Comparison of ENCODE assay signal across 15 mouse cellular contexts in genomic region chr11:3587350-3587749, GRCm38 (mm10). TPM values are rescaled to one million over a fixed set of nuclear protein-coding genes. Genes with fewer than 3 reads are reported as not detected.
A peak's percentile ranks its signal among the peaks of the same experiment; 100 is the strongest.
DNase-seq lines count a peak whose midpoint lies in the region; TF ChIP-seq lines count a peak whose summit lies in the region.
"Had no signal": no experiment of that assay in that cellular context is flagged by ENCODE, and none has a peak within 500 bp of the region (broad histone marks: within the 10 kb centered on the region; RNA-seq: fewer than 3 reads in every experiment).

No protein-coding gene starts in this region.

- H3K36me3 ChIP-seq in myocyte (ENCODE audit: control insufficient read depth, insufficient read depth): no peaks in the 10 kb centered on the region
- H3K36me3 ChIP-seq: embryonic facial prominence, embryonic 12.5 days; forebrain, embryonic 12.5 days; liver, embryonic 15.5 days; midbrain, embryonic 10.5 days; neural tube, embryonic 12.5 days had no signal

- peak; percentile 67 for DNase-seq in kidney, postnatal 10 days
- no peak for DNase-seq in kidney, adult 18-20 months
- DNase-seq in retina, postnatal 1 day: peak; percentile 5
- no peak for DNase-seq in retina, embryonic 14.5 days (ENCODE audit: low spot score)
- DNase-seq in ZHBTc4 (ENCODE audit: low read depth, low spot score): peak; percentile 66
- no peak for DNase-seq in urinary bladder, postnatal 10 days (ENCODE audit: low spot score)
- DNase-seq: cerebellum, adult 9-11 months; gastrocnemius, adult 2 months; thymus, postnatal 4 days had no signal

- no peak overlapping the region for H3K4me3 ChIP-seq in myocyte
- H3K4me3 ChIP-seq: embryonic facial prominence, embryonic 12.5 days; forebrain, embryonic 12.5 days; gastrocnemius, adult 2 months; liver, embryonic 15.5 days; midbrain, embryonic 10.5 days; neural tube, embryonic 12.5 days had no signal

- no peaks in the 10 kb centered on the region for H3K27me3 ChIP-seq in myocyte (ENCODE audit: control insufficient read depth, insufficient read depth, insufficient read length)
- H3K27me3 ChIP-seq: embryonic facial prominence, embryonic 12.5 days; forebrain, embryonic 12.5 days; liver, embryonic 15.5 days; neural tube, embryonic 12.5 days had no signal

- H3K79me2 ChIP-seq in myocyte (ENCODE audit: control insufficient read depth, insufficient read depth): no peaks in the 10 kb centered on the region

- H3K4me2 ChIP-seq in myocyte (ENCODE audit: low read depth): peak overlapping the region; percentile 41
- H3K4me2 ChIP-seq: embryonic facial prominence, embryonic 12.5 days; forebrain, embryonic 12.5 days; liver, embryonic 15.5 days; neural tube, embryonic 12.5 days had no signal

- TF ChIP-seq POLR2A in myocyte (IDR thresholded peaks at IDR 0.05; ENCODE audit: insufficient read length, low read depth): no peak

- H3ac ChIP-seq in myocyte (ENCODE audit: control insufficient read depth, insufficient read length): no peak overlapping the region

TF ChIP-seq in myocyte, 11 proteins besides CTCF, POLR2A, EP300 and RAD21:
- TF ChIP-seq USF1 (IDR thresholded peaks at IDR 0.05; ENCODE audit: low read depth) (no peak), POLR2AphosphoS2 (IDR thresholded peaks at IDR 0.05; ENCODE audit: insufficient read length, low read depth) (no peak), MYOD1 (IDR thresholded peaks at IDR 0.05; ENCODE audit: control insufficient read depth in 1 of 3, insufficient read length in 2 of 3, low read depth in 2 of 3) (peak in 1 of 3 experiments; percentile 24), SRF (IDR thresholded peaks at IDR 0.05; ENCODE audit: control insufficient read depth, insufficient read length, low read depth) (no peak), MYOG (IDR thresholded peaks at IDR 0.05; ENCODE audit: control insufficient read depth in 1 of 3, insufficient read depth in 1 of 3, insufficient read length in 2 of 3, low read depth in 2 of 3) (peak in 1 of 3 experiments; percentile 56), MAX (IDR thresholded peaks at IDR 0.05; ENCODE audit: low read depth) (no peak), TCF12 (IDR thresholded peaks at IDR 0.05; ENCODE audit: insufficient read depth, poor library complexity, severe bottlenecking) (no peak), E2F4 (IDR thresholded peaks at IDR 0.05; ENCODE audit: insufficient read depth) (no peak), REST (IDR thresholded peaks at IDR 0.05; ENCODE audit: insufficient read depth, insufficient read length) (no peak), TCF3 (IDR thresholded peaks at IDR 0.05; ENCODE audit: insufficient read length, low read depth) (no peak), CEBPB (IDR thresholded peaks at IDR 0.05; ENCODE audit: insufficient read depth, poor library complexity, severe bottlenecking) (no peak)

RNA-seq across cellular contexts. Expression of gene Smtn, which starts 46.9 kb away (rescaled TPM):
- 141 TPM for polyA plus RNA-seq in myocyte (2012; fragmentation: generic; extraction: Trizol)

Comparison
In these comparisons a context has a peak if more than half of its experiments do, and no peak if none do; other contexts are left out.
1. DNase-seq: peak in kidney, postnatal 10 days (single experiment), retina, postnatal 1 day (single experiment) and ZHBTc4 (single experiment); none in kidney, adult 18-20 months (single experiment), retina, embryonic 14.5 days (single experiment) and urinary bladder, postnatal 10 days (single experiment).